Mouse (Mus musculus): ENCODE data around the gene Eci1. TPM values are rescaled to one million over a fixed set of nuclear protein-coding genes. Genes with fewer than 3 reads are reported as not detected.

The Eci1 gene
- polyA plus RNA-seq, 1 experiment: 48.5 TPM

DNA sequence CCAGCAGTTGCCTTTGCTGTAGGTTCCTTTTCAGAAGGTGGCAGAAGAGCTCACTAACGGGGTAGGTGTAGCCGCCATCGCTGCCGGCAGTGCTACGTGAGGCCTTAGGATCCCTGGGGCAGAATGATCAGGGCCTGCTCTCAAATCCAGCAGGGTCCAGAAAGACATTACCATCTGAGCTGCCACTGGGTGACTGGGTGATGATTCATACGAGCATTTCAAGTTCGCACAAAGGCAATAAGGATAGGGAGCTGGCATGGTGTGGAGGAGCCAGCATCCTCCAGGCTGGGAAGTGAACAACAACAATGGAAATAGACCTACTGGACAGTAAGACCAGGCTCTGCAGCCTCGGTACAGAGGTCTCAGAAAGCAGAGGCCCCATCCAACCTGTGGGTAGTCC lies 13.9 kb downstream of the Eci1 start:
- Histone ChIP-seq H3K36me3 (ENCODE audit: control insufficient read depth, insufficient read depth) (peaks cover 20% of the 10 kb centered on the region), H3K79me2 (ENCODE audit: control insufficient read depth, insufficient read depth) (no peaks in the 10 kb centered on the region), H3K27me3 (ENCODE audit: control insufficient read depth, insufficient read depth, insufficient read length) (no peaks in the 10 kb centered on the region), H3K4me3 (ENCODE audit: insufficient read depth, poor library complexity, severe bottlenecking) (no peak overlapping the region), H3ac (ENCODE audit: control insufficient read depth, insufficient read length, low read depth) (no peak overlapping the region), H3K79me3 (ENCODE audit: low read depth) (no peaks in the 10 kb centered on the region)
- TF ChIP-seq CEBPB (IDR thresholded peaks at IDR 0.05; ENCODE audit: low read depth) (no peak), CTCF (IDR thresholded peaks at IDR 0.05; ENCODE audit: control insufficient read depth, insufficient read depth, insufficient read length) (no peak), FOSL1 (IDR thresholded peaks at IDR 0.05; ENCODE audit: insufficient read depth, low read length, poor library complexity, severe bottlenecking) (no peak), USF1 (IDR thresholded peaks at IDR 0.05; ENCODE audit: low read depth) (no peak), MYOD1 (IDR thresholded peaks at IDR 0.05; ENCODE audit: control insufficient read depth, insufficient read length, low read depth) (no peak), MAX (IDR thresholded peaks at IDR 0.05) (no peak), MYOG (IDR thresholded peaks at IDR 0.05; ENCODE audit: control insufficient read depth, extremely low read depth, insufficient read length) (no peak)

DNA sequence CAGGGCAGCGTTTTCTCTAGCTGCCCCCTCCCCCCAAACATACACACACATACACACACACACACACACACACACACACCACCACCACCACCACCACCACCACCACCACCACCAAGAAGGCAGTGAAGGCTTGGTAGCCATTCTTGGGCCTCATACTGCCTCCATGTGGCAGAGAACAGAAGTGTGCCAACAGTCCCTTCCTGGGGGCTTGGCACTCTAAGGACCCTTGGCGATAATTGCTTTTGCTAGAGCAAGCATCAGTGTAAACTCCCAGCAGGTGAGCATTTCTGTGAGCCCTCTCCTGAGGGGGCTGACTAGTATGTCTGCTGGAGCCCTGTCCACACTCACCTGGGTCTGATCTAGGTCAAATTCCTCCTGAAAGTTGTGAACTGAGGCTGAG lies 14.7 kb downstream of the Eci1 start:
- no peak for TF ChIP-seq MYOD1 (IDR thresholded peaks at IDR 0.05; ENCODE audit: control insufficient read depth, insufficient read length, low read depth)
- TF ChIP-seq CEBPB (IDR thresholded peaks at IDR 0.05; ENCODE audit: low read depth): no peak
- no peak for TF ChIP-seq MYOG (IDR thresholded peaks at IDR 0.05; ENCODE audit: control insufficient read depth, extremely low read depth, insufficient read length)
- no peak for TF ChIP-seq USF1 (IDR thresholded peaks at IDR 0.05; ENCODE audit: low read depth)
- TF ChIP-seq MAX (IDR thresholded peaks at IDR 0.05): no peak
- peak; percentile 2 for TF ChIP-seq CTCF (IDR thresholded peaks at IDR 0.05; ENCODE audit: control insufficient read depth, insufficient read depth, insufficient read length)
- H3K79me3 ChIP-seq (ENCODE audit: low read depth): no peaks in the 10 kb centered on the region
- H3K36me3 ChIP-seq (ENCODE audit: control insufficient read depth, insufficient read depth): peaks cover 24% of the 10 kb centered on the region
- no peak overlapping the region for H3K4me3 ChIP-seq (ENCODE audit: insufficient read depth, poor library complexity, severe bottlenecking)
- no peaks in the 10 kb centered on the region for H3K79me2 ChIP-seq (ENCODE audit: control insufficient read depth, insufficient read depth)
- H3ac ChIP-seq (ENCODE audit: control insufficient read depth, insufficient read length, low read depth): no peak overlapping the region
- H3K27me3 ChIP-seq (ENCODE audit: control insufficient read depth, insufficient read depth, insufficient read length): no peaks in the 10 kb centered on the region

DNA sequence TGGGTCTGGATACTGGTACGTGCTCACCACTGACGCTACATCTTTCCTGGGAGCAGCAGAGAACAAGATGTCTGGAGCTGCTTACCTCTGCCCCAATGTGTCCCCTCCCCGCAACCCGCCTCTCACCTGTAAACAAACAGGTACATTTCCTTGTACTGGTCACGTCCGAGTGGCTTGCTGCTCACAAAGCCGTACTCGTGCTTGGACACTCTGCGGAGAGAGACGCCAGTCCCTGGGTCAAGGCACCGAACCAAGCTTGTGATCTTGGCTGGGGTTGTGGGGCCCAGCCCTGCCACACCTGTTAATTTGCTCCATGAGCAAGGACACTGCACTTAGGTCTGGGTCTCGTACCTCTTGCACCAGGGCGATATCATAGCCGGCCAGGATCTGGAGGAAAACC lies 15.7 kb downstream of the Eci1 start:
- H3K36me3 ChIP-seq (ENCODE audit: control insufficient read depth, insufficient read depth): peaks cover 28% of the 10 kb centered on the region
- H3K79me2 ChIP-seq (ENCODE audit: control insufficient read depth, insufficient read depth): no peaks in the 10 kb centered on the region
- H3K4me3 ChIP-seq (ENCODE audit: insufficient read depth, poor library complexity, severe bottlenecking): no peak overlapping the region
- H3K27me3 ChIP-seq (ENCODE audit: control insufficient read depth, insufficient read depth, insufficient read length): no peaks in the 10 kb centered on the region
- TF ChIP-seq USF1 (IDR thresholded peaks at IDR 0.05; ENCODE audit: low read depth): no peak
- no peak for TF ChIP-seq CEBPB (IDR thresholded peaks at IDR 0.05; ENCODE audit: low read depth)
- no peak for TF ChIP-seq FOSL1 (IDR thresholded peaks at IDR 0.05; ENCODE audit: insufficient read depth, low read length, poor library complexity, severe bottlenecking)
- H3ac ChIP-seq (ENCODE audit: control insufficient read depth, insufficient read length, low read depth): no peak overlapping the region
- H3K79me3 ChIP-seq (ENCODE audit: low read depth): no peaks in the 10 kb centered on the region

DNA sequence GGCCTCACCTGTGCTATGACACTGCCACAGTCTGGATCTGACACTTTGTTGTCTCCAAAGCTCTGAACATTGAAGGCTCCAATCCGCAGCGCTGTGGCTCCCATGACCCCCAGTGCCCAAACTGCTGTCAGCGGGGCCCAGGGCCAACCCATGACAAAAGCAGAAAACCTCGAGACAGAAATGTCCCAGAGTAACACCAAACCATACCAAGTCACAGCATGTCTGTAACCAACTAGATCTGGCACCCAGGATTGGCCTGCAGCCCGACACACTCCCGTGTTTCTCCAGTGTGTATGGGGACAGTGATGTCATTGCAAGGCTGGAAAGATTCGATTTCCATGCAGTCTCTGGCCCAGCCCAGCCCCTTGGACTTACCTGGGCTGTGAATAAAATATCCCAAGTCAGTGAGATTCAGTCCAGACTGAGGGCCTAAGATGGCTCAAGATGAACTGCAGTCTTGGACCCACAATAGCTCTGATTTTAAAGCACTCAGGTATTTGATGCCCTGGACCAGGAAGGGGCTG lies 16.3 kb downstream of the Eci1 start, which contains the start of gene Dnase1l2:
Gene Dnase1l2, minus strand, starts transcription at position 474 of the 524 bp plus-strand sequence.
- Histone ChIP-seq H3K4me3 (ENCODE audit: insufficient read depth, poor library complexity, severe bottlenecking) (no peak within 1 kb of the TSS), H3K27me3 (ENCODE audit: control insufficient read depth, insufficient read depth, insufficient read length) (no peaks in the 10 kb centered on the region), H3K36me3 (ENCODE audit: control insufficient read depth, insufficient read depth) (peaks cover 32% of the 10 kb centered on the region), H3K79me3 (ENCODE audit: low read depth) (no peaks in the 10 kb centered on the region), H3ac (ENCODE audit: control insufficient read depth, insufficient read length, low read depth) (no peak within 1 kb of the TSS), H3K79me2 (ENCODE audit: control insufficient read depth, insufficient read depth) (no peaks in the 10 kb centered on the region)
- no peak for TF ChIP-seq USF1 (IDR thresholded peaks at IDR 0.05; ENCODE audit: low read depth)

DNA sequence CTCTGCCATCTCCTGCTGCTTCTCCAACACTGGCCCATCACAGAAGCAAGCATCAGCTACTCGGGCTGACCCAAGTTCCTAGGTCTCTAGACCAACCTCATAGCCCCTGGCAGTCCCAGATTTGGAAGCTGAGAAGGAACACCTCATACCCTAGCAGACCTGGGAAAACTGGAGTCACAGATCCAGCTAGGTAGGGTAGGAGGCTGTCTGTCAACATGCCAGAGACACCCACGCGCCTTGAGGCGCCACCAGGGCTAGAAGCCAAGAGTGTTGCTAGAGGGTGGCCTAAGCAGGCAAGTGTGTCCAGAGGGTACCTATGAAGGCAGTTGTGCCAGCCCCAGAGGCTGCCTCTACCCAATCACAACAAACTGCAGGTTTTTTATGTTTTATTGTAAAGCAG lies 17.0 kb downstream of the Eci1 start:
- Histone ChIP-seq H3K79me3 (ENCODE audit: low read depth) (no peaks in the 10 kb centered on the region), H3K4me3 (ENCODE audit: insufficient read depth, poor library complexity, severe bottlenecking) (no peak overlapping the region), H3K27me3 (ENCODE audit: control insufficient read depth, insufficient read depth, insufficient read length) (no peaks in the 10 kb centered on the region), H3K79me2 (ENCODE audit: control insufficient read depth, insufficient read depth) (no peaks in the 10 kb centered on the region), H3K36me3 (ENCODE audit: control insufficient read depth, insufficient read depth) (peaks cover 28% of the 10 kb centered on the region), H3ac (ENCODE audit: control insufficient read depth, insufficient read length, low read depth) (no peak overlapping the region)
- TF ChIP-seq MAX (IDR thresholded peaks at IDR 0.05): no peak
- TF ChIP-seq MYOD1 (IDR thresholded peaks at IDR 0.05; ENCODE audit: control insufficient read depth, insufficient read length, low read depth): no peak
- no peak for TF ChIP-seq MYOG (IDR thresholded peaks at IDR 0.05; ENCODE audit: control insufficient read depth, extremely low read depth, insufficient read length)
- TF ChIP-seq CEBPB (IDR thresholded peaks at IDR 0.05; ENCODE audit: low read depth): no peak
- TF ChIP-seq CTCF (IDR thresholded peaks at IDR 0.05; ENCODE audit: control insufficient read depth, insufficient read depth, insufficient read length): no peak
- no peak for TF ChIP-seq USF1 (IDR thresholded peaks at IDR 0.05; ENCODE audit: low read depth)
- TF ChIP-seq FOSL1 (IDR thresholded peaks at IDR 0.05; ENCODE audit: insufficient read depth, low read length, poor library complexity, severe bottlenecking): no peak

- no peak overlapping the region for H3ac ChIP-seq (ENCODE audit: control insufficient read depth, insufficient read length, low read depth)
- H3K36me3 ChIP-seq (ENCODE audit: control insufficient read depth, insufficient read depth): peaks cover 44% of the 10 kb centered on the region
- peaks cover 4% of the 10 kb centered on the region for H3K79me2 ChIP-seq (ENCODE audit: control insufficient read depth, insufficient read depth)
- no peaks in the 10 kb centered on the region for H3K27me3 ChIP-seq (ENCODE audit: control insufficient read depth, insufficient read depth, insufficient read length)
- H3K4me3 ChIP-seq (ENCODE audit: insufficient read depth, poor library complexity, severe bottlenecking): no peak overlapping the region
- no peaks in the 10 kb centered on the region for H3K79me3 ChIP-seq (ENCODE audit: low read depth)
- TF ChIP-seq CTCF (IDR thresholded peaks at IDR 0.05; ENCODE audit: control insufficient read depth, insufficient read depth, insufficient read length): no peak
- no peak for TF ChIP-seq USF1 (IDR thresholded peaks at IDR 0.05; ENCODE audit: low read depth)
- no peak for TF ChIP-seq MYOD1 (IDR thresholded peaks at IDR 0.05; ENCODE audit: control insufficient read depth, insufficient read length, low read depth)
- no peak for TF ChIP-seq MAX (IDR thresholded peaks at IDR 0.05)
- no peak for TF ChIP-seq MYOG (IDR thresholded peaks at IDR 0.05; ENCODE audit: control insufficient read depth, extremely low read depth, insufficient read length)
- no peak for TF ChIP-seq FOSL1 (IDR thresholded peaks at IDR 0.05; ENCODE audit: insufficient read depth, low read length, poor library complexity, severe bottlenecking)
- no peak for TF ChIP-seq CEBPB (IDR thresholded peaks at IDR 0.05; ENCODE audit: low read depth)
Observed at GRCm38 (mm10) chr17:24446590-24446989, 20.1 kb downstream of the Eci1 start.
